Mouse (Mus musculus) myocyte (in vitro differentiated cells): ENCODE results near the gene Plau.

ENCODE experiments used
- CEBPB ChIP-seq: IDR thresholded peaks from 2 replicates; pipeline ENCODE4 v1.6.1; 2011; ENCODE audit warnings: mild to moderate bottlenecking, moderate library complexity; ENCODE audit not compliant: poor library complexity, insufficient read depth, severe bottlenecking
- E2F4 ChIP-seq: IDR thresholded peaks from one replicate; pipeline ENCODE4 v1.6.1; 2011; ENCODE audit warnings: mild to moderate bottlenecking, control low read depth, moderate library complexity; ENCODE audit not compliant: insufficient read depth
- MAX ChIP-seq: IDR thresholded peaks from one replicate; pipeline ENCODE4 v1.6.1; 2011; ENCODE audit warnings: low read depth, mild to moderate bottlenecking, control low read depth
- MYOD1 ChIP-seq, 3 experiments: IDR thresholded peaks; one replicate each; pipeline ENCODE4 v1.6.1; 2011; ENCODE audit warnings: control low read depth in 2 of 3, low read depth in 2 of 3, mild to moderate bottlenecking in 2 of 3, moderate library complexity in 1 of 3; ENCODE audit not compliant: insufficient read length in 2 of 3, control insufficient read depth in 1 of 3
- MYOG ChIP-seq, 3 experiments: IDR thresholded peaks; one replicate each; pipeline ENCODE4 v1.6.1; 2011; ENCODE audit warnings: control low read depth in 2 of 3, low read depth in 2 of 3, mild to moderate bottlenecking in 2 of 3; ENCODE audit not compliant: insufficient read length in 2 of 3, control insufficient read depth in 1 of 3, insufficient read depth in 1 of 3
- POLR2A ChIP-seq: IDR thresholded peaks from one replicate; pipeline ENCODE4 v1.6.1; 2011; ENCODE audit warnings: low read depth, mild to moderate bottlenecking, control low read depth, moderate library complexity; ENCODE audit not compliant: insufficient read length
- POLR2AphosphoS2 ChIP-seq: IDR thresholded peaks from one replicate; pipeline ENCODE4 v1.6.1; 2011; ENCODE audit warnings: low read depth, control low read depth; ENCODE audit not compliant: insufficient read length
- REST ChIP-seq: IDR thresholded peaks from one replicate; pipeline ENCODE4 v1.6.1; 2011; ENCODE audit warnings: mild to moderate bottlenecking, control low read depth, moderate library complexity; ENCODE audit not compliant: insufficient read depth, insufficient read length
- TCF12 ChIP-seq: IDR thresholded peaks from one replicate; pipeline ENCODE4 v1.6.1; 2011; ENCODE audit warnings: mild to moderate bottlenecking, control low read depth; ENCODE audit not compliant: poor library complexity, insufficient read depth, severe bottlenecking
- TCF3 ChIP-seq: IDR thresholded peaks from one replicate; pipeline ENCODE4 v1.6.1; 2011; ENCODE audit warnings: low read depth, control low read depth; ENCODE audit not compliant: insufficient read length
- USF1 ChIP-seq: IDR thresholded peaks from one replicate; pipeline ENCODE4 v1.6.1; 2011; ENCODE audit warnings: low read depth, mild to moderate bottlenecking, control low read depth, moderate library complexity

- TF ChIP-seq POLR2A (no peak), USF1 (no peak), MYOD1 (IDR thresholded peaks at IDR 0.05; ENCODE audit: control insufficient read depth in 1 of 3, insufficient read length in 2 of 3, low read depth in 2 of 3) (peak in 2 of 3 experiments; percentile 51 to 67), POLR2AphosphoS2 (no peak), TCF12 (peak; percentile 2), MAX (no peak), MYOG (IDR thresholded peaks at IDR 0.05; ENCODE audit: control insufficient read depth in 1 of 3, insufficient read depth in 1 of 3, insufficient read length in 2 of 3, low read depth in 2 of 3) (peak in 2 of 3 experiments; percentile 35 to 78), E2F4 (no peak), CEBPB (no peak), TCF3 (no peak), REST (no peak)
Observed at GRCm38 (mm10) chr14:20885091-20885888, 48.8 kb downstream of the Plau start.
